Mouse (Mus musculus): ENCODE data around the gene Olfr1042. TPM values are rescaled to one million over a fixed set of nuclear protein-coding genes. Genes with fewer than 3 reads are reported as not detected.
"Not testable (repeated sequence)": the region's sequence is repeated elsewhere in the genome, so short reads cannot be mapped to it uniquely, and the experiment has no call there.

Gene Olfr1042
- not detected in 2 replicates for polyA plus RNA-seq (2016; fragmentation: Nextera tagmentation; extraction: Ambion mirVana)

DNA sequence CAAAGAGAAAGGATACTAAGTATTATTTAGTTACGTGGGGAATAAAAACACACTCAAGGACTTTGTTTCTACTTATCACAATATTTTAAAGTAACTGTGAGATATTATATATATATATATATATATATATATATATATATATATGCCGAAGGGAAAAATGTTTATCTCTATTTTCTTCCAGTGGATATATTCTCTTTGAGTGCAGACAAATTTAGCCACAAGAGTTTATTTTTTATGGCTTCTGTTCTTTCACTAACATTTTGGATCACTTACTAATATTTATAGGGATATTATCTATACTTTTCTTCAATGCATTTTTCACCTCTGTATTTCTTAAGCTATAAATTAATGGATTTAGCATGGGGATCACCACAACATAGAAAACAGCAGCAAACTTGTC is at the start of gene Olfr1042:
Gene Olfr1042, minus strand, starts transcription at position 101 of the 400 bp plus-strand sequence.
- Histone ChIP-seq H3K27ac (no peak within 1 kb of the TSS), H3K27me3 (ENCODE audit: insufficient read depth, poor library complexity, severe bottlenecking) (no peaks in the 10 kb centered on the region), H3K9me3 (no peaks in the 10 kb centered on the region), H3K36me3 (no peaks in the 10 kb centered on the region), H3K4me3 (no peak within 1 kb of the TSS), H3K4me1 (no peaks in the 10 kb centered on the region)
- 88% methylated on average over 2 of the region's 2 CpGs for WGBS
- DNase-seq (ENCODE audit: low spot score): no peak

- no peak for DNase-seq (ENCODE audit: low spot score)
- Histone ChIP-seq H3K27ac (no peak within 1 kb of the TSS), H3K4me3 (no peak within 1 kb of the TSS), H3K9me3 (no peaks in the 10 kb centered on the region), H3K27me3 (ENCODE audit: insufficient read depth, poor library complexity, severe bottlenecking) (no peaks in the 10 kb centered on the region), H3K36me3 (no peaks in the 10 kb centered on the region), H3K4me1 (no peaks in the 10 kb centered on the region)
Measured at GRCm38 (mm10) chr2:86202909-86203308, 41.3 kb upstream of the Olfr1042 start, which contains the start of gene Olfr1045. Gene Olfr1045 (minus strand): TSS chr2:86203009.

- no peaks in the 10 kb centered on the region for H3K4me1 ChIP-seq
- no peaks in the 10 kb centered on the region for H3K27me3 ChIP-seq (ENCODE audit: insufficient read depth, poor library complexity, severe bottlenecking)
- H3K27ac ChIP-seq: no peak overlapping the region
- no peaks in the 10 kb centered on the region for H3K9me3 ChIP-seq
- no peak overlapping the region for H3K4me3 ChIP-seq
- 53% methylated on average over 1 of the region's 1 CpGs for WGBS
- H3K36me3 ChIP-seq: no peaks in the 10 kb centered on the region
- DNase-seq (ENCODE audit: low spot score): no peak
Measured at GRCm38 (mm10) chr2:86195863-86196262, 34.2 kb upstream of the Olfr1042 start.

GRCm38 (mm10) chr2:86185583-86185982 is 23.9 kb upstream of the Olfr1042 start, which contains the start of gene Olfr52:
Gene Olfr52 (minus strand): TSS chr2:86185683.
- H3K36me3 ChIP-seq: no peaks in the 10 kb centered on the region
- no peaks in the 10 kb centered on the region for H3K4me1 ChIP-seq
- H3K27me3 ChIP-seq (ENCODE audit: insufficient read depth, poor library complexity, severe bottlenecking): no peaks in the 10 kb centered on the region
- H3K27ac ChIP-seq: no peak within 1 kb of the TSS
- no peaks in the 10 kb centered on the region for H3K9me3 ChIP-seq
- no peak within 1 kb of the TSS for H3K4me3 ChIP-seq
- DNase-seq (ENCODE audit: low spot score): no peak

- 84% methylated on average over 3 of the region's 3 CpGs for WGBS
- no peaks in the 10 kb centered on the region for H3K36me3 ChIP-seq
- no peaks in the 10 kb centered on the region for H3K4me1 ChIP-seq
- no peak overlapping the region for H3K4me3 ChIP-seq
- DNase-seq (ENCODE audit: low spot score): no peak
- no peak overlapping the region for H3K27ac ChIP-seq
- H3K9me3 ChIP-seq: no peaks in the 10 kb centered on the region
- H3K27me3 ChIP-seq (ENCODE audit: insufficient read depth, poor library complexity, severe bottlenecking): no peaks in the 10 kb centered on the region
Measured at GRCm38 (mm10) chr2:86179950-86180349, 18.3 kb upstream of the Olfr1042 start.

- no peaks in the 10 kb centered on the region for H3K36me3 ChIP-seq
- DNase-seq (ENCODE audit: low spot score): no peak
- no peak within 1 kb of the TSS for H3K4me3 ChIP-seq
- no peaks in the 10 kb centered on the region for H3K9me3 ChIP-seq
- H3K4me1 ChIP-seq: no peaks in the 10 kb centered on the region
- no peaks in the 10 kb centered on the region for H3K27me3 ChIP-seq (ENCODE audit: insufficient read depth, poor library complexity, severe bottlenecking)
- no peak within 1 kb of the TSS for H3K27ac ChIP-seq
Measured at GRCm38 (mm10) chr2:86177720-86178119, 16.1 kb upstream of the Olfr1042 start, which contains the start of gene Olfr1044. Gene Olfr1044 (minus strand): TSS chr2:86177820.

DNA sequence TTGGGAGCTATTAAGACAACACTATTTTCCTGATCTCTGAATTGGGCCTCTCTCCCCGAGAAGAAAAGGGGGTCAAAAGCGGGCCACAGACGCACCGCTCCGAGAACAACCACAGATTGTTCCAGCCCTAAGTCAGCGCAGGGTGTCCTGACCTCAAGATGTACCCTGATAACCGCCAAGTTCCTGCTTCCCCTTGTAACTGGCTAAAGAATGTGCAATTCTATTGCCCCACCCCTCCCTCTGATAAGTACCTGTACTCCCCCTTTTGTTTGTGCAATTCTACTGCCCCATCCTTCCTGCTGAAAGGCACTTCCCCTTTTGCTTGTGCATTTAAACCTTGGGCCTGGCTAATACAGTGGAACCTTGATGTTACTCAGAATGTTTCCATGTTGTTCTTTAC is 13.8 kb upstream of the Olfr1042 start:
- WGBS: 82% methylated on average over 7 of the region's 7 CpGs
- DNase-seq (ENCODE audit: low spot score): not testable (repeated sequence)

GRCm38 (mm10) chr2:86167422-86167821 is 5.8 kb upstream of the Olfr1042 start, which contains the start of gene Olfr1043:
Gene Olfr1043 (minus strand): TSS chr2:86167522.
- no peaks in the 10 kb centered on the region for H3K9me3 ChIP-seq
- no peaks in the 10 kb centered on the region for H3K27me3 ChIP-seq (ENCODE audit: insufficient read depth, poor library complexity, severe bottlenecking)
- H3K4me1 ChIP-seq: no peaks in the 10 kb centered on the region
- no peak within 1 kb of the TSS for H3K27ac ChIP-seq
- WGBS: 86% methylated on average over 2 of the region's 2 CpGs
- no peaks in the 10 kb centered on the region for H3K36me3 ChIP-seq
- H3K4me3 ChIP-seq: no peak within 1 kb of the TSS
- no peak for DNase-seq (ENCODE audit: low spot score)

More for the DNA sequence above, 13.8 kb upstream of the Olfr1042 start:
- not testable (repeated sequence) for H3K27me3 ChIP-seq (ENCODE audit: insufficient read depth, poor library complexity, severe bottlenecking); H3K9me3 ChIP-seq; H3K27ac ChIP-seq; H3K4me1 ChIP-seq; H3K4me3 ChIP-seq; H3K36me3 ChIP-seq

DNA sequence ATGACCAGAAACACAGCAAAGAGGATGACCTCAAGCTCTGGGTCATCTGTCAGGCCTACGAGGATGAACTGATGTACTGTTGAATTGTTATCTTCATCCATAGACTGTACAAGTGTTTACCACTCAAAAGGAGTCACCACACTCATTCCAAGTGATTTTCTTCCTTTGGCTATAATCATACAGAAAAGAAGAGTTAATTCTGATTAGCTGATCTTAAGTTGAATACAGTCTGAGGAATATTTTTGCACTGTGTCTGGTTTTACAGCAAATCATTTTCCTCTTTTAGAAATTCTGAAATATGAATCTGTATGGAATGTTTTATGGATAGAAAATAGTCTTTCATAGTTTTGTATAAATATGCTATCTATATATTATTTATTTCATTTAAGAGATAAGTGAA is 15.0 kb downstream of the Olfr1042 start, which contains the start of gene Olfr1040:
Gene Olfr1040, minus strand, starts transcription at position 101 of the 400 bp plus-strand sequence.
- H3K27me3 ChIP-seq (ENCODE audit: insufficient read depth, poor library complexity, severe bottlenecking): no peaks in the 10 kb centered on the region
- no peaks in the 10 kb centered on the region for H3K9me3 ChIP-seq
- no peaks in the 10 kb centered on the region for H3K4me1 ChIP-seq
- H3K36me3 ChIP-seq: no peaks in the 10 kb centered on the region
- DNase-seq (ENCODE audit: low spot score): no peak
- WGBS: 72% methylated on average over 1 of the region's 1 CpGs
- H3K27ac ChIP-seq: no peak within 1 kb of the TSS
- no peak within 1 kb of the TSS for H3K4me3 ChIP-seq

DNA sequence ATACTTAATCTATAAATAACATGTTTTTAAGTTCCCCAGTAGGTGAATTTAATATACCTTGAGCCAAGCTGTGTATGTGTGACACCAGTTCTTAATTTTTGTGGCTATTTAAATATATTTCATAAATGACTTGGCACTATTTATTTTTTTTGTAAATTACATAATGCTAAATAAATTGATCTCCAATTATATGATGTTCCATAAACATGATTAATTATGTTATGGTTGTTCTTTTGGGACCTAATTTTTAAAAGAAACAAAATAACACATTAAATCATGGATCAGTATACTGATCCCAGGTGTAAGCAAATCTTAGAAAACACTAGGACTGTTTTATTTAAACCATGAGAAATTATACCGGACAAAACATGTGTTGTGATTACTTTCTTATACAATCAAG is 25.8 kb downstream of the Olfr1042 start, which contains the start of gene Olfr1039:
Gene Olfr1039, minus strand, starts transcription at position 101 of the 400 bp plus-strand sequence.
- no peaks in the 10 kb centered on the region for H3K9me3 ChIP-seq
- H3K36me3 ChIP-seq: no peaks in the 10 kb centered on the region
- WGBS: 90% methylated on average over 1 of the region's 1 CpGs
- no peak for DNase-seq (ENCODE audit: low spot score)
- H3K4me3 ChIP-seq: no peak within 1 kb of the TSS
- no peaks in the 10 kb centered on the region for H3K4me1 ChIP-seq
- no peak within 1 kb of the TSS for H3K27ac ChIP-seq
- H3K27me3 ChIP-seq (ENCODE audit: insufficient read depth, poor library complexity, severe bottlenecking): no peaks in the 10 kb centered on the region

Other genes starting within 250 kb of the Olfr1042 start
- not detected in 2 replicates for gene Olfr1025-ps1, start 246.6 kb downstream of the Olfr1042 start, polyA plus RNA-seq (2016; fragmentation: Nextera tagmentation; extraction: Ambion mirVana)
- gene Olfr1026, start 240.3 kb downstream of the Olfr1042 start, polyA plus RNA-seq (2016; fragmentation: Nextera tagmentation; extraction: Ambion mirVana): not detected in 2 replicates
- gene Olfr1028, start 211.4 kb downstream of the Olfr1042 start, polyA plus RNA-seq (2016; fragmentation: Nextera tagmentation; extraction: Ambion mirVana): not detected in 2 replicates
- gene Olfr1029, start 187.9 kb downstream of the Olfr1042 start, polyA plus RNA-seq (2016; fragmentation: Nextera tagmentation; extraction: Ambion mirVana): not detected in 2 replicates
- not detected in 2 replicates for gene Olfr1030, start 182.6 kb downstream of the Olfr1042 start, polyA plus RNA-seq (2016; fragmentation: Nextera tagmentation; extraction: Ambion mirVana)
- gene Olfr1031, start 171.5 kb downstream of the Olfr1042 start, polyA plus RNA-seq (2016; fragmentation: Nextera tagmentation; extraction: Ambion mirVana): not detected in 2 replicates
- gene Olfr1032, start 156.3 kb downstream of the Olfr1042 start, polyA plus RNA-seq (2016; fragmentation: Nextera tagmentation; extraction: Ambion mirVana): not detected in 2 replicates
- gene Olfr1033, start 141.2 kb downstream of the Olfr1042 start, polyA plus RNA-seq (2016; fragmentation: Nextera tagmentation; extraction: Ambion mirVana): 0.21 TPM in 1 of 2 replicates, not detected in the other
- not detected in 2 replicates for gene Olfr1034, start 116.0 kb downstream of the Olfr1042 start, polyA plus RNA-seq (2016; fragmentation: Nextera tagmentation; extraction: Ambion mirVana)
- not detected in 2 replicates for gene Olfr1036, start 87.8 kb downstream of the Olfr1042 start, polyA plus RNA-seq (2016; fragmentation: Nextera tagmentation; extraction: Ambion mirVana)
- gene Olfr1037, start 74.5 kb downstream of the Olfr1042 start, polyA plus RNA-seq (2016; fragmentation: Nextera tagmentation; extraction: Ambion mirVana): not detected in 2 replicates
- not detected in 2 replicates for gene Olfr1039, start 25.9 kb downstream of the Olfr1042 start, polyA plus RNA-seq (2016; fragmentation: Nextera tagmentation; extraction: Ambion mirVana)
- gene Olfr1040, start 15.1 kb downstream of the Olfr1042 start, polyA plus RNA-seq (2016; fragmentation: Nextera tagmentation; extraction: Ambion mirVana): not detected in 2 replicates
- gene Olfr1043, start 5.7 kb upstream of the Olfr1042 start, polyA plus RNA-seq (2016; fragmentation: Nextera tagmentation; extraction: Ambion mirVana): not detected in 2 replicates
- not detected in 2 replicates for gene Olfr1044, start 16.0 kb upstream of the Olfr1042 start, polyA plus RNA-seq (2016; fragmentation: Nextera tagmentation; extraction: Ambion mirVana)
- not detected in 2 replicates for gene Olfr52, start 23.8 kb upstream of the Olfr1042 start, polyA plus RNA-seq (2016; fragmentation: Nextera tagmentation; extraction: Ambion mirVana)
- gene Olfr1045, start 41.2 kb upstream of the Olfr1042 start, polyA plus RNA-seq (2016; fragmentation: Nextera tagmentation; extraction: Ambion mirVana): not detected in 2 replicates
- gene Olfr1046, start 57.5 kb upstream of the Olfr1042 start, polyA plus RNA-seq (2016; fragmentation: Nextera tagmentation; extraction: Ambion mirVana): not detected in 2 replicates
- gene Olfr1047, start 69.6 kb upstream of the Olfr1042 start, polyA plus RNA-seq (2016; fragmentation: Nextera tagmentation; extraction: Ambion mirVana): not detected in 2 replicates
- gene Olfr1048, start 78.5 kb upstream of the Olfr1042 start, polyA plus RNA-seq (2016; fragmentation: Nextera tagmentation; extraction: Ambion mirVana): not detected in 2 replicates
- gene Olfr1049, start 96.5 kb upstream of the Olfr1042 start, polyA plus RNA-seq (2016; fragmentation: Nextera tagmentation; extraction: Ambion mirVana): not detected in 2 replicates
- not detected in 2 replicates for gene Olfr1051, start 117.2 kb upstream of the Olfr1042 start, polyA plus RNA-seq (2016; fragmentation: Nextera tagmentation; extraction: Ambion mirVana)
- not detected in 2 replicates for gene Olfr1052, start 130.6 kb upstream of the Olfr1042 start, polyA plus RNA-seq (2016; fragmentation: Nextera tagmentation; extraction: Ambion mirVana)
- not detected in 2 replicates for gene Olfr1053, start 153.4 kb upstream of the Olfr1042 start, polyA plus RNA-seq (2016; fragmentation: Nextera tagmentation; extraction: Ambion mirVana)
- not detected in 2 replicates for gene Olfr1054, start 173.6 kb upstream of the Olfr1042 start, polyA plus RNA-seq (2016; fragmentation: Nextera tagmentation; extraction: Ambion mirVana)
- gene Olfr1055, start 188.4 kb upstream of the Olfr1042 start, polyA plus RNA-seq (2016; fragmentation: Nextera tagmentation; extraction: Ambion mirVana): not detected in 2 replicates
- gene Olfr1056, start 200.6 kb upstream of the Olfr1042 start, polyA plus RNA-seq (2016; fragmentation: Nextera tagmentation; extraction: Ambion mirVana): not detected in 2 replicates
- gene Olfr1057, start 216.6 kb upstream of the Olfr1042 start, polyA plus RNA-seq (2016; fragmentation: Nextera tagmentation; extraction: Ambion mirVana): not detected in 2 replicates
- gene Olfr1058, start 226.7 kb upstream of the Olfr1042 start, polyA plus RNA-seq (2016; fragmentation: Nextera tagmentation; extraction: Ambion mirVana): not detected in 2 replicates